Mouse (Mus musculus): ENCODE data around the gene BC034090.

The BC034090 gene

GRCm38 (mm10) chr1:155244771-155245211 lies 547 bp upstream of the BC034090 start:
- no peak for DNase-seq (ENCODE audit: low spot score)

- no peak for DNase-seq (ENCODE audit: low spot score)
Observed at GRCm38 (mm10) chr1:155242488-155242745, 1.8 kb downstream of the BC034090 start.

- no peak for DNase-seq (ENCODE audit: low spot score)
Observed at GRCm38 (mm10) chr1:155241701-155242487, 2.4 kb downstream of the BC034090 start.

GRCm38 (mm10) chr1:155239962-155240717 lies 4.1 kb downstream of the BC034090 start:
- DNase-seq (ENCODE audit: low spot score) = no peak

GRCm38 (mm10) chr1:155239169-155239568 lies 5.1 kb downstream of the BC034090 start:
- DNase-seq (ENCODE audit: low spot score) = no peak

- no peak for DNase-seq (ENCODE audit: low spot score)
Observed at GRCm38 (mm10) chr1:155238126-155238525, 6.1 kb downstream of the BC034090 start.

GRCm38 (mm10) chr1:155237390-155237789 lies 6.9 kb downstream of the BC034090 start:
- no peak for DNase-seq (ENCODE audit: low spot score)

- no peak for DNase-seq (ENCODE audit: low spot score)
Observed at GRCm38 (mm10) chr1:155236306-155237024, 7.8 kb downstream of the BC034090 start.

GRCm38 (mm10) chr1:155235641-155236040 lies 8.6 kb downstream of the BC034090 start:
- no peak for DNase-seq (ENCODE audit: low spot score)

GRCm38 (mm10) chr1:155233931-155234607 lies 10.2 kb downstream of the BC034090 start:
- DNase-seq (ENCODE audit: low spot score) = no peak

- DNase-seq (ENCODE audit: low spot score) = no peak
Observed at GRCm38 (mm10) chr1:155233378-155233777, 10.9 kb downstream of the BC034090 start.

GRCm38 (mm10) chr1:155232786-155233185 lies 11.5 kb downstream of the BC034090 start:
- no peak for DNase-seq (ENCODE audit: low spot score)

GRCm38 (mm10) chr1:155232385-155232784 lies 11.9 kb downstream of the BC034090 start:
- no peak for DNase-seq (ENCODE audit: low spot score)

GRCm38 (mm10) chr1:155229464-155230411 lies 14.5 kb downstream of the BC034090 start:
- DNase-seq (ENCODE audit: low spot score) = no peak

- DNase-seq (ENCODE audit: low spot score) = peak; percentile 74
Observed at GRCm38 (mm10) chr1:155223849-155224554, 20.2 kb downstream of the BC034090 start.

GRCm38 (mm10) chr1:155223036-155223435 lies 21.2 kb downstream of the BC034090 start:
- no peak for DNase-seq (ENCODE audit: low spot score)

GRCm38 (mm10) chr1:155222101-155222669 lies 22.1 kb downstream of the BC034090 start:
- no peak for DNase-seq (ENCODE audit: low spot score)

- DNase-seq (ENCODE audit: low spot score) = no peak
Observed at GRCm38 (mm10) chr1:155218924-155219323, 25.3 kb downstream of the BC034090 start.

- DNase-seq (ENCODE audit: low spot score) = peak; percentile 41
Observed at GRCm38 (mm10) chr1:155217865-155218541, 26.2 kb downstream of the BC034090 start.
